Mouse (Mus musculus): ENCODE measurements at regions not wholly inside any gene's neighbourhood (a gene's known extent, or its start where the extent isn't known, plus 50 kb on each side); places are given as distances from the start of the nearest gene placed in this dataset.
A peak's percentile ranks its signal among the peaks of the same experiment; 100 is the strongest.

- DNase-seq, result no peak
These were observed 606.7 kb downstream of the Tmem182 start for GRCm38 (mm10) chr1:41412078-41412477.

- no peak for DNase-seq
These were observed 615.3 kb downstream of the Tmem182 start for GRCm38 (mm10) chr1:41420489-41421327.

GRCm38 (mm10) chr1:41427853-41428252, 622.5 kb downstream of the Tmem182 start:
- no peak for DNase-seq

GRCm38 (mm10) chr1:41431127-41431690, 625.8 kb downstream of the Tmem182 start:
- peak; percentile 15 to 28 for DNase-seq

GRCm38 (mm10) chr1:41435379-41435778, 630.0 kb downstream of the Tmem182 start:
- no peak for DNase-seq

DNA sequence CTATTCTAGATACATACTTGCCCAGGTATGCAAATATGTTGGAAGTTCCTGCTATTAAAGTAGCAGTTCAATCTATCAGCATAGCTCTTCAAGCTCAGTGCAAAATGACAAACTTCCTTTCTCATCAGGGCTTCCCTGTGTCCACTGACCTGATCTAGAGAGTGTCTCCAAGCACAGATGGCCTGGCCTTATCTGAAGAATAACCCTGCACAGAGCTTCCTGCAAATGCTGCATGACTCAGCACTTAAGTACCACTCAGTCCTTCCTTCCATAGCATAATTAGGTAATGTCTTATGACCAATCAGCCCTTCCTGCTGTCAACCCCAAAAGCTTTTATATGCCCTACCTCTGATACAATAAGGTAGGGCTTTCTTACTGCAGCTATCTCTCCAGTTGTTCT, 644.6 kb downstream of the Tmem182 start:
- no peak for DNase-seq

All from heart, adult 18-20 months (tissue).